ENCODE assay signal across 19 mouse cellular contexts in the genomic region with DNA sequence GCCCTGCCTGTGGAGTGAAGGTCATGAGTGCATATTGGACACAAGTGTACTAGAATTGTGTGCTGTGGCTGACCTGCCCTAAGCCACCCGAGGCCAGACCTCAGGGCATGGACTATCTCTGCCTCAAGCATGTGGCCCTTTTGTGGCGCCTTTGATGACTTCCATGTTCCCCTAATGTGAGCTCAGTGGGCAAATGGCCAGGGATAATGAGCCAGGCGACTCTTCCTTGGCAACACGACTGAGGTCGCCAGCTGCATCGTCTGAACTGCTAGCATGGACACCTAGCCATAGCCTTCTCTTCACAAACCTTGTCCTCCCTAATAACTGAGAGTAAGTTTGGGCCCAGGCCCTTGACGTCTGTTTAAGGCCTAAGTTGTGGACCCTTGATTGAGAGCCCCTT. TPM values are rescaled to one million over a fixed set of nuclear protein-coding genes. Genes with fewer than 3 reads are reported as not detected.
A peak's percentile ranks its signal among the peaks of the same experiment; 100 is the strongest.
DNase-seq lines count a peak whose midpoint lies in the region; ATAC-seq lines count a peak whose summit lies in the region.
"Had no signal": no experiment of that assay in that cellular context is flagged by ENCODE, and none has a peak within 500 bp of the region (broad histone marks: within the 10 kb centered on the region; RNA-seq: fewer than 3 reads in every experiment).

No protein-coding gene starts in this region.

- ATAC-seq in forebrain, embryonic 15.5 days (replicated peaks): no peak
- ATAC-seq: activated CD4-positive, CD25-positive, alpha-beta regulatory T cell, adult 4 months; forebrain, embryonic 13.5 days; forebrain, embryonic 16.5 days; Patski had no signal

- no peak overlapping the region for H3K4me3 ChIP-seq in forebrain, embryonic 15.5 days
- H3K4me3 ChIP-seq: embryonic facial prominence, embryonic 10.5 days; embryonic facial prominence, embryonic 12.5 days; forebrain, embryonic 13.5 days had no signal

- no peak overlapping the region for H3K4me2 ChIP-seq in forebrain, embryonic 15.5 days (replicated peaks)
- H3K4me2 ChIP-seq: embryonic facial prominence, embryonic 12.5 days; forebrain, embryonic 13.5 days had no signal

- intact Hi-C loops in left cerebral cortex, postnatal 4 days (cut with DNase I): no loop called here

- peaks cover 30% of the 10 kb centered on the region for H3K4me1 ChIP-seq in forebrain, embryonic 15.5 days

- WGBS in forebrain, embryonic 15.5 days: 86% methylated on average over 7 of the region's 7 CpGs

- H3K9me3 ChIP-seq in forebrain, embryonic 15.5 days: no peaks in the 10 kb centered on the region
- H3K9me3 ChIP-seq: embryonic facial prominence, embryonic 12.5 days; forebrain, embryonic 13.5 days had no signal

- no peak overlapping the region for H3K27ac ChIP-seq in forebrain, embryonic 15.5 days (replicated peaks)
- H3K27ac ChIP-seq: embryonic facial prominence, embryonic 10.5 days; embryonic facial prominence, embryonic 12.5 days; forebrain, embryonic 13.5 days had no signal

- DNase-seq in cerebellum, postnatal 10 days: peak; percentile 73 to 78
- DNase-seq in cerebellum, adult 9-11 months: no peak
- DNase-seq in left cerebral cortex, postnatal 4 days: peak; percentile 63
- DNase-seq in left cerebral cortex, adult 9 months (ENCODE audit: low spot score in 2 of 2): no peak
- DNase-seq in MN1 (ENCODE audit: low spot score): peak; percentile 34
- DNase-seq: adrenal gland, adult 2 months; adrenal gland, postnatal 10 days; adrenal gland, postnatal 36 days; cerebellum, adult 11-12 months; cerebellum, adult 2 months; cerebellum, postnatal 25 days had no signal

- peaks cover 23% of the 10 kb centered on the region for H3K27me3 ChIP-seq in forebrain, embryonic 15.5 days

- H3K36me3 ChIP-seq in forebrain, embryonic 15.5 days: no peaks in the 10 kb centered on the region
- H3K36me3 ChIP-seq: embryonic facial prominence, embryonic 10.5 days; embryonic facial prominence, embryonic 12.5 days had no signal

- no peak overlapping the region for H3K9ac ChIP-seq in forebrain, embryonic 15.5 days (replicated peaks)
- H3K9ac ChIP-seq: embryonic facial prominence, embryonic 12.5 days; forebrain, embryonic 13.5 days had no signal

RNA-seq across cellular contexts. Expression of gene Chst8, which starts 4.5 kb away (rescaled TPM):
- 10 to 100 TPM; 13.4 to 14.4 TPM for total RNA-seq in left cerebral cortex, postnatal 4 days (2021)
- polyA plus RNA-seq in forebrain, embryonic 15.5 days (2015; fragmentation: Nextera tagmentation; extraction: Ambion mirVana): 8.8 and 9.6 TPM in 2 replicates
- total RNA-seq: MEL had no signal
- polyA plus RNA-seq: activated CD4-positive, CD25-positive, alpha-beta regulatory T cell, adult 4 months had no signal

Comparison
In these comparisons a context has a peak if more than half of its experiments do, and no peak if none do; other contexts are left out.
1. DNase-seq: peak in cerebellum, postnatal 10 days (2 of 2), left cerebral cortex, postnatal 4 days (single experiment) and MN1 (single experiment); none in cerebellum, adult 9-11 months (single experiment) and left cerebral cortex, adult 9 months (0 of 2).